Mouse (Mus musculus) kidney, embryonic 14.5 days (tissue): ENCODE measurements at regions not wholly inside any gene's neighbourhood (a gene's known extent, or its start where the extent isn't known, plus 50 kb on each side); places are given as distances from the start of the nearest gene placed in this dataset.

Experiments used
- ATAC-seq: fragments of 200-750 bp; cut with Nextera tagmentation; 2 replicates; pipeline ENCODE4 v1.8.0; 2017; ENCODE audit warnings: moderate number of reproducible peaks, mild to moderate bottlenecking, moderate TSS enrichment, moderate library complexity; ENCODE audit not compliant: low FRiP score, low TSS enrichment
- H3K27ac ChIP-seq: fragments of 300-500 bp; sonication (generic); 2 replicates; pipeline ENCODE4 v1.5.1; 2014; ENCODE audit warnings: low read depth, mild to moderate bottlenecking, low read length, moderate library complexity, mixed read lengths
- H3K27me3 ChIP-seq: fragments of 300-500 bp; sonication (generic); 2 replicates; pipeline ENCODE4 v1.6.1; 2014; ENCODE audit warnings: mild to moderate bottlenecking, low read length; ENCODE audit not compliant: control insufficient read depth, insufficient read depth
- H3K36me3 ChIP-seq: fragments of 300-500 bp; sonication (generic); 2 replicates; pipeline ENCODE4 v1.6.1; 2014; ENCODE audit warnings: low read length, mixed read lengths; ENCODE audit not compliant: control insufficient read depth, insufficient read depth
- H3K4me1 ChIP-seq: fragments of 300-500 bp; sonication (generic); 2 replicates; pipeline ENCODE4 v1.6.1; 2014; ENCODE audit warnings: low read length, mixed read lengths; ENCODE audit not compliant: control insufficient read depth, insufficient read depth
- H3K4me2 ChIP-seq: fragments of 300-500 bp; sonication (generic); replicated peaks from 2 replicates; pipeline ENCODE4 v1.6.1; 2014; ENCODE audit warnings: low read depth, mild to moderate bottlenecking, low read length
- H3K4me3 ChIP-seq: fragments of 300-500 bp; sonication (generic); 2 replicates; pipeline ENCODE4 v1.5.1; 2014; ENCODE audit warnings: mild to moderate bottlenecking, low read length
- H3K9ac ChIP-seq: fragments of 300-500 bp; sonication (generic); 2 replicates; pipeline ENCODE4 v1.6.1; 2014; ENCODE audit warnings: low read depth, mild to moderate bottlenecking, low read length, moderate library complexity
- H3K9me3 ChIP-seq: fragments of 300-500 bp; sonication (generic); 2 replicates; pipeline ENCODE4 v1.6.1; 2016; ENCODE audit warnings: low read length; ENCODE audit not compliant: control insufficient read depth
- WGBS: fragments of 180-500 bp; shearing (Covaris S2); extraction: QIAGEN DNeasy Blood & Tissue Kit; methylation state at CpG from one replicate; pipeline ENCODE4 v1.1.7; 2014; 5-methylcytosine and 5-hydroxymethylcytosine counted together

- Histone ChIP-seq H3K4me3 (no peak overlapping the region), H3K4me2 (no peak overlapping the region), H3K27me3 (no peaks in the 10 kb centered on the region), H3K9ac (no peak overlapping the region), H3K36me3 (no peaks in the 10 kb centered on the region), H3K4me1 (no peaks in the 10 kb centered on the region), H3K27ac (no peak overlapping the region), H3K9me3 (no peaks in the 10 kb centered on the region)
- peak; percentile 72; the same call in 1 of the 2 replicates for ATAC-seq
- 67% methylated on average over 8 of the region's 8 CpGs for WGBS
Observed at GRCm38 (mm10) chr1:174999265-175000200, 77.9 kb upstream of the Grem2 start.

- no peak for ATAC-seq
- Histone ChIP-seq H3K4me3 (no peak overlapping the region), H3K4me2 (no peak overlapping the region), H3K36me3 (no peaks in the 10 kb centered on the region), H3K27me3 (no peaks in the 10 kb centered on the region), H3K4me1 (no peaks in the 10 kb centered on the region), H3K9me3 (no peaks in the 10 kb centered on the region), H3K27ac (no peak overlapping the region), H3K9ac (no peak overlapping the region)
- WGBS: 81% methylated on average over 4 of the region's 4 CpGs
Observed at GRCm38 (mm10) chr1:174992520-174992919, 70.9 kb upstream of the Grem2 start.

GRCm38 (mm10) chr1:174988590-174988989 is 67.0 kb upstream of the Grem2 start:
- H3K4me3 ChIP-seq: no peak overlapping the region
- no peak for ATAC-seq

GRCm38 (mm10) chr1:174971895-174972294 is 50.3 kb upstream of the Grem2 start:
- Histone ChIP-seq H3K27me3 (no peaks in the 10 kb centered on the region), H3K4me3 (no peak overlapping the region), H3K4me2 (no peak overlapping the region), H3K4me1 (no peaks in the 10 kb centered on the region), H3K9me3 (no peaks in the 10 kb centered on the region), H3K9ac (no peak overlapping the region), H3K27ac (no peak overlapping the region), H3K36me3 (no peaks in the 10 kb centered on the region)
- ATAC-seq: no peak
- WGBS: 50% methylated on average over 6 of the region's 6 CpGs

More at GRCm38 (mm10) chr1:174988590-174988989, 67.0 kb upstream of the Grem2 start:
- no peaks in the 10 kb centered on the region for H3K4me1 ChIP-seq
- no peaks in the 10 kb centered on the region for H3K9me3 ChIP-seq
- no peaks in the 10 kb centered on the region for H3K36me3 ChIP-seq
- H3K27ac ChIP-seq: no peak overlapping the region
- H3K4me2 ChIP-seq: no peak overlapping the region
- H3K9ac ChIP-seq: no peak overlapping the region
- WGBS: 71% methylated on average over 5 of the region's 5 CpGs
- H3K27me3 ChIP-seq: no peaks in the 10 kb centered on the region
